Mouse (Mus musculus): ENCODE measurements at regions not wholly inside any gene's neighbourhood (a gene's known extent, or its start where the extent isn't known, plus 50 kb on each side); places are given as distances from the start of the nearest gene placed in this dataset.

DNA sequence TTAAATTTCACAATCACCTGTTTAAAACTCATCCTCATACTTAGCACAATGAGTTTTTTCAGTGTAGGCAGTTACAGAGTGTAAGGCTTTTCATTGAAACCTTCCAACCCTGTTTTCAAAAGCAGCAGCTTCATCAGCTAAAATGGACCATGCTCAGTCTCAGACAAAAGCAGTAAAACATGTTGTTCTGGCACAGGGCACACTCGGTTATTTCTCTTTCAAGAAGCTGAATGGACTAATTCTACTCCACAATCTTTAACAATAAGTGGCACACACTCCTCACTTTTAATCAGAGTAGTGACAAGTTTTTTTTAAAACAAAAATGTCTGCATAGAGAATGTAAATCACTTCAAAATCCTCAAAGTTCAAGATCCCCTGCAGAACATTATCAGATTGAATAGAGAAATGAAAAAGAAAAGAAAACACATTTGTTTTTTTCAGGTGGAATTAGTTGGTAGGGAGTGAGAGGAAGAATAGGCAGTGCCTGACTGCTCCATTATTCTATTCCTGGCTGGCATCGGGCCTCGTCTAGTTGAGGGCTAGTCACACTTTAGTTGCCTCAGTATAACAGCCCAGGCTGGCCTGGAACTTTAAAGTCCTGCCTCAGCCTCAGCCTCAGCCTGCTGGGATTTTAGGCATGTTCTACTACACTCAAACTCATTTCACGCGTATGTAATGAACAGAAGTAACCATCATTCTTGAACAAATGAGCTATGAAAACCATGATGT, 128.2 kb upstream of the Cp start:
- TF ChIP-seq CTCF (IDR thresholded peaks at IDR 0.05; ENCODE audit: control insufficient read depth, insufficient read depth, insufficient read length) = no peak
- TF ChIP-seq MYOD1 (IDR thresholded peaks at IDR 0.05; ENCODE audit: control insufficient read depth, insufficient read length, low read depth) = no peak
- TF ChIP-seq MYOG (IDR thresholded peaks at IDR 0.05; ENCODE audit: control insufficient read depth, extremely low read depth, insufficient read length) = no peak
- no peak for TF ChIP-seq MAX (IDR thresholded peaks at IDR 0.05)
- TF ChIP-seq CEBPB (IDR thresholded peaks at IDR 0.05; ENCODE audit: low read depth) = no peak
- TF ChIP-seq FOSL1 (IDR thresholded peaks at IDR 0.05; ENCODE audit: insufficient read depth, low read length, poor library complexity, severe bottlenecking) = no peak
